Mouse (Mus musculus) right cerebral cortex, postnatal 10 days (tissue): ENCODE measurements at regions not wholly inside any gene's neighbourhood (a gene's known extent, or its start where the extent isn't known, plus 50 kb on each side); places are given as distances from the start of the nearest gene placed in this dataset.

Experiments
- DNase-seq, 2 experiments: peaks; one replicate each; pipeline ENCODE4 v3.0.0; 2021; ENCODE audit warnings: low spot score in 2 of 2

DNA sequence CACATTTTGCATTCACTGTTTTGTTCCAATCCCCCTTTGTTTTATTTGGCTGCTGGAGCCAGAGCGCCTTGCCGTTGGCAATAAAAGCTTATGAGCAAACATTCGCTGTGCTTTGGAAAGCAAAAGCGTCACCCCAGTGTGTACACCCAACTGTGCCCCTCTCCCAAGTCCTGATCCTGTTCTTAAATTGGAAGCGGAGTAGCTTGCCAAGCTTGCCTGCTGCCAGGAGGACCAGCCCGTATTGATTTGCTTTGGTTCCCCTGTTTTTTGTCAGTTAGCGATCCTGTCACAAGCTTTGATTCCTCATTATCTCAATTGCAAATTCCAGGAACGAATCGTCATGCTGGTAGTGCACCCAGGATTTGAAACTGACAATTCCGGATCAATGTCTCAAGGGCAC lies 917.5 kb downstream of the Olfm4 start:
- peak; percentile 52 to 61 for DNase-seq

DNA sequence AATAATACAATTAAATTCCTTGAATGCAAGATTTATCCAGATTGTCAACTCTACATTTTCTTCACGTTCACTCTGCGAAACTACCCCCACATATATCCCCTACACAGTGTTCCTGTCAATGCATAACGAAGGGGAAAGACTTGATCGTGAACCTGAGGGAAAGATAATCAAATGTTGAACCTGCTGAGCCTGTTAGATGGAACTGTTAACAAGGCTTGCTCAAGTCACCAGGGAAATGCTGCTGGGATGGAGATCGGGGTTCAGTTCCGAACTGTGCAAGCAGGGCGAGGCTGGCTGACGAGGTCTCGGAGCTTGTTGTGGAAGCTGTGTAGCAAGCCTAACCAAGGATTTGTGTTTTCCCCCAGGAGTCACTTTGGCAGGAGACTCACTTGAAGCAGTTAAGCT lies 917.9 kb downstream of the Olfm4 start:
- DNase-seq, result peak; percentile 25 to 40

DNA sequence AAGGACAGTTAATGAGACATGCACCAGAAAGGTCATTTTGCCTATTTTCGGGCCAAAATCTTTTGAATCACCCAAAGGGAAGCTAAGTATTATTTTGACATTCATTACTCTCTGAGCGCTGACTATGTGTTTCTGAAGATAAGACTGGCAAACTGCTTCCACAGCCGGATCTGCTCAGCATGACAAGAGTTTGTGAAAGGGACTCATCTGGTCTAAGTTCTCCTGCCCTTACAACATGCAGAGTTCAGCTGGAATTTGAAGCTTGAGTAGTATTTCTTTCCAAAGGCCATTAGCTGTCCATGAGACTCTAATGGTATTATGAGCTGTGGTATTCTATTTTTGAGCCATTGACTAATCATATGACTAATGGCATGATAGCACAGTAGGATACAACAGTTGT lies 932.1 kb downstream of the Olfm4 start:
- no peak for DNase-seq

DNA sequence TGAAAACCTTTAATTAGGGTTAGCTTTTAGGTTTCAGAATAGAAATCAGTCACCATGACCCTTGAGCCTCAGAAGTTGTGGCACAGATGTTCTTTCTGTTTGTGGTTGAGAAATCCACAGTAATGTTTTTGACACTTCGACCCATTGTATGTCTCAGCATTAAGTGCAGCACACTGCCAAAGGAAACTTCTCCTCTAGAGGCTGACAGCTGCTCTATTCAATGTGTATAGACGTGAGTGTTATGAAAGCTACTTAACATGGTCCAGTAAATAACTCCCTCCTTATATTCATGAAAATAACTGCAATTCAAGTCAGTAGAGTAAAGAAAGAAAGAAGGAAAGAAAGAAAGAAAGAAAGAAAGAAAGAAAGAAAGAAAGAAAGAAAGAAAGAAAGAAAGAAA lies 939.9 kb downstream of the Olfm4 start:
- no peak for DNase-seq

DNA sequence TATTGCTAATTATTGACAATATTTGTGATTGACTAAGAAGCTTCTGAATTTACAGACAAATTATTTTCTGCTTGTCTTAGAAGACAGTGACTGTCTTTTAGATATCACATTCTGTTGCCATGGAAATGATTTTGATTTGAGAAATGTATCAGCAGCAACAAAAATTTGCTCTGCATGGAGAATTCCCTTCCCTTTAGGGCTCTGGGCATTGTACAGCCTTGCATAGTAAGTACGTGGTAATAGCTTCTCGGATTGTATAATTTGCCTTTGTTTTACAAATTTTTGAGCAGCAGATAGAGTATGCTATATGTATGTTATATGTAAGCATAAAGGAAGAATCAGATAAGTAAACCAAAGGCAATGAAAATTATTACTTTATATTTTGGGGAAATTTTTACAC lies 976.1 kb downstream of the Olfm4 start:
- DNase-seq, result no peak

DNA sequence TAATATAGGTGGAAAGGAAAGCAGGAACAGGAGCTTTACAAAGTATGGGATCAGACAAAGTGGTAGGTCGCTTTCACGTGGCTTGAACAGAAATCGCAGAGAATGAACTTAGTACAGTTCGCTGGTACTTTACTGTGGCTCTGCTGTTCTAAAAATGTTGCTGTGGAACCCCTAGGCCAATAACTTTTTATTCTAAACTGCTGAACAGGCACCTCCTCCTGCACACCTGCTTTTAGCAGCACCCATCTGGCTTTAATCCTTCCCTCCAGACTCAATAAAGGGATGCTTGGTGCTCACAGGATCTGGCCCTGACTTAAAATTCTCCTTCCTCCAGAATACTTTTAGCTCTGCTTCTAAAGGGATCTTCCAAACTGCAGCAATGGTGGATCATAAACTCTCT lies 991.9 kb downstream of the Olfm4 start:
- DNase-seq, result no peak

DNA sequence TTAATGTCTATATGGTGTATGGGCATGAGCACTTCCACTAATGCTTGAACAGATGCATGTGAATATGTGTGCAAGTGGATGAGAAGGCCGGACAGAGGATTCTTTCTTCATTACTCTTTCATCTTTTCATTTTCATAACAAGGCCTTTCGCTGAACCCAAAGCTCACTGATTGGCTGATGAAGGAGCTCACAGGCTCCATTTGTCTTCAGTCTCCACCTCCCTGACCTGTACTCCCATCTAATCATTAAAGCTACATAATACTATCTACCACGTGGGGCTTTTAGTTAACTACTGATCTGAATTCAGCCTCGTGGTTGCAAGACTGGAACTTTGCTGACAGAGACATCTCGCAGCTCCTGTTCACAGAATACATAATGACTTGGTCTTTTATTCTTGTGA lies 992.8 kb downstream of the Olfm4 start:
- DNase-seq, result no peak

DNA sequence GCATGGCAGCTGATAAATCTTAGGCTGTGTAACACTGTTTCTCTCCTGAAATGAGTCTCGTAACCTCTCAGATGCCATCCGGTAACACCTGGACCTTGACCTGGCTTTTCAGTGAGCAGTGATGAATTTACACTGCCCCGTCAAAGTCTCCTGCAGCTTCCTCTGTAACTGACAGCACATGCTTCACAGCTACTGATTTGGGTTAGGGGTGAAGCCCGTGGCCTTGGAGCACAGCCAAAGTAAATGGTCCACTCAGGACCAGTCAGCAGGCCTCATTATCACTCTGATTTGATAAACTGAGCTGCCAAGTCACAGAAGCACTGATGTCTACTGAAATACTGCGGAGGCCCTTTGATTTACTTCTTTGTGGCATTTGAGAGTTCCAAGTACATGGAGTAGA lies 995.6 kb downstream of the Olfm4 start:
- DNase-seq, result no peak

DNA sequence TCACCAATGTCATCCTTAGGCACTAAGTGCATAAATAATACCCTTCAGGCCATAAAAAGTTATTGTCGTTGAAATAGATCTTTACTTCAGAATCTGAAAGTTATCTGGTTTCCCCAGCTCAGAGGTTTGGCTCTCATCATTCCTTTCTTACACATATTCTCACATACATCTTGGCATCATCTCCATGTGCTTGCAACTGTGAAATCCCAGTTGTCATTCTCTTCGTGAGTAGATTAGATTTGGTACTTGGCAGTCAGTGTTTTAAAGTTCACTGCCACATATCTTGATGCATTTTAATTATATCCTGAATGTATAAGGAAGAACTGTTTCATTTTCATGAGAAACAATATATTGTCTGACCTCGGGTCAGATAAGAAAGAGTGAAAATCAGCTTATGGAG lies 1006.3 kb downstream of the Olfm4 start:
- no peak for DNase-seq

DNA sequence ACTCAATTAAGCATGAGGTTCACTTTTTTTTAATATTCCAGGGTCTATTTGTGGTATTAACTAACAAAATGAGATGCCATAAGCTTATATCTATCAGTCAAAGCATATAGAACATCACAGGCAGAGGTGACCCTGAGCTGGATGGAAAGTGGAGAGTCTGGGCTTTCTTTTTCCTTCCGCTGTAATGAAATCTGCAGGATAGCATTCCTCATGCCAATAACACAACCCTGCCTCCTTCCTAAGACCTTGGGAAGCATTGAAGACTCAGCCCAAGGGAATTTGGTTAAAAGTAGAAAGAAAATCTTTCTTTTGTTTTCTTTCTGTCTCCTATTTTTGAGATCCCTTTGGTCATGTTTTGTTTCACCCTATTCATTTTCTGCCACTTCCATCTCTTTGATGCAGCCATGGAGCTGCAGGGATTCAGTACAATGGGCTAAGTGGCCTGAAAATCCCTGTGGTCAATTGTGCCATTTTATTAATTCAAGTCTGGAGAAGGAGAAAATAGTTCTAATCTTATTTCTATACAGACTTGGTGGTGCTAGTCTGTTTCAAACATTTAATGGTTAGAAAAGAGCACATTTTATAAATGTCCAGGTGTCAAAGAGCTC lies 1006.9 kb downstream of the Olfm4 start:
- DNase-seq, result no peak

DNA sequence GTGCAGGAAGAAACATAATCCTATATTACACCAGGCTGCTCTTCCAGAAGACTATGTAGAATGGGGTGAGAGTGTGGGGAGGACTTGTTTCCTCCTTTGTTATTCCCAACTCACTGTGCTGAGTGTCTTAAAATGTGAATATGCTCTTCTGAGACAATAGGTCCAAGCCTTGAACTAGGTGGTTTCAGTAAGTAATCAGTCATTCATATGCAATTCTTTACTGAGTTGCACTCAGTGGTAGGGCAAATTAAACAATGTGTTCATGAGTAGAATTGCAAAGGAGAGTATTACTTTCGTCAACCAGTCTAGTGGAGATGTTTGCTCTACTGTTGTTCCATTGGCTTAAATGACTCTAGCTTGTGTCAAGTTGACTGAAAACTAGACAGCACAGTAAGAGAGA lies 1015.1 kb downstream of the Olfm4 start:
- DNase-seq, result no peak

DNA sequence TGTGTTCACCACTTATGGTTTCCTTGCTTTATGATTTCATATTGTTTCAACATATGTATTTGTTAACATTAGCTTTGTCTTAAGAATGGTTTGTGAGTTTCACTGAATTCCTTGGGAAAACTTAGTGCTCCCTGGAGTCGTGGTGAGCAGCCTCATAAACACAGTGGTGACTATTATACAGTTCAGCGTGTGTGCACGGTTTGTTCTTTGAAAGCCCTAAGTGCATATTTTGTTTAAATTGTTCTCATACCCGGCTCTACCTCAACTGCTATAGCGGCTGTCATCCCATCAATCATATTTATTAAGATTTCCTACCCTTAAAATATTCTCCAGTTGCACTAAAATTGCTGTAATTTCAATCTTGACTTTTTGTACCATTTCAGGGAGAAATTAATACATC lies 1029.3 kb downstream of the Olfm4 start:
- no peak for DNase-seq

DNA sequence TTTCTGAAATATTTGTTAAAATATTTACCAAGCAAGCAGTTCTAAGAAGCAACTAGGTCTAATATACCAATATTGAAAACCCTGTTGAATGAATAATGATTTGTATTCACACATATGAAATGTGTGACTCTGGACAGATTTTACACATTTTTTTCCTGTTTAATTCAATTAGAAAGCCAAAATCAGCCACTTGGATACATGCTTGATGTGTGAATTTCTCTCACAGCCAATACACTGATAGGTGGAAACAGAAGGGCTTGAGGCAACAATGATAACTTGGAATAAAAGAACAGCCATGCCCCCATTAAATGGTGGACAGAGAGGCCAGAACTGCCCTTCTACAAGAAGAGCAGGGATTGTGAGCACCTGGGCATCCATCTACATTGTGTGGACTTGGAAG lies 1047.6 kb downstream of the Olfm4 start:
- no peak for DNase-seq

DNA sequence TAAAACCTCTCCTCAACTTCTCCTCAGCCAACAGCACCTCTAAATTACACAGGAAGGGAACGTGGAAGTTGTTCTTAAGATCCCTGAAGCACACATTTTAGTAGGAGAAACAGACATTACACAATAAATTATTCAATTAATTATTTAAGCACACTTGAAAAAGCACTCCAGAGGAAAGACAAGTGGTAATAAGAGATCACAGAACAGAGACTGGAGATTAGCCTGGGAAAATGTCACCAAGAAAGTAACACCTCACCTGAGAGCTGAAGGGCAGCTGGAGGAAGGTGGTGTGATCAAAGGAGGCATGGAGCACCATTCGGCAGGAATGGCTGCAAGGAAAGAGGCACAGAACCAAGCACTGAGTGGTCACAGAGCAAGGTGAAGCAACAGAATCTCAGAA lies 1053.8 kb downstream of the Olfm4 start:
- DNase-seq, result no peak

DNA sequence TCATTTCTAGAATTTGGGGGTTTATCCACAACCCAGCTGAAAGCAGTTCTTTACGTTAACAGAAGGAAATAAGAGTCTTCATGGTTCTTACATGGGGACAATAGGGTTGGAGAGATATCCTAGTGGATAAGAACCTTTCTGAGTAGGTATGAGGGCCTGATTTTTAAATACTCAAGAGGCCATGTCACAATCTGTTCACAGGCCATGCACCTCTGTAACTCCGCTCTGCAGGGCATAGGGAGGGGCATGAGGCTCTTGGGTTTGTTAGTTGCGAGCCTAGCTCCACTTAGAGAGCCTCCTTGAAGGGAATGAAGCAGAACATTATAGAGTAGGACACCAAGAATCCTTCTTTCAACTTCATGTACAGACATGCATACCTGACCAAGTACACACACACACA lies 1054.2 kb downstream of the Olfm4 start:
- DNase-seq, result no peak
